ENCODE assay signal across 8 mouse cellular contexts in the genomic region with DNA sequence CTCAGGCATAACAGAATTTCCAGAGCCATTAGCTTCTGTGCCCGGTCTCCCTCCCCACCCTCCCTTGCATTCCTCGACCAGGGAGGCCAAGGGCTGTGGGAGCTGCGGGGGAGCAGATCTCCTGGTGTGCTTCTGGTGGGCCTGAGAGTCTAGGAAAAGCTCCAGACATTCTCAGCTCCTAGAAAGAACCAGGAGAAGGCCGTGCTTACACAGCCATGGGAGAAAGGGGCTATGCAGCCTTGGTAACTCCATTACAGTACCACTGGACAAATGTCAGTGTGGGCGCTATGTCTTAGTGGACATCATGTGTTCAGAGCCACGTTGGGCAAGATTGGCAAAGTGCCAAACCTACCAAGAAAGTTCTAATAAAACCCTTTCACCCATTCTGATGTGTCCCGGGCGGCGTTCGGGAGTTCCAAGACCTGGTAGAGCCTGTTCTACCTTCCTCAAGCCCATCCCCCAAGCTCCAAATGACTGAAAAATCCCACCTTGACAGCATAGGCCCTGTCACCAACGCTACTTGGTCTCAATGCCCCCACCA. TPM values are rescaled to one million over a fixed set of nuclear protein-coding genes. Genes with fewer than 3 reads are reported as not detected.
A peak's percentile ranks its signal among the peaks of the same experiment; 100 is the strongest.
DNase-seq lines count a peak whose midpoint lies in the region; ATAC-seq and TF ChIP-seq lines count a peak whose summit lies in the region.

No protein-coding gene starts in this region.

- ATAC-seq in hindbrain, embryonic 15.5 days (ENCODE audit: low FRiP score, low read depth), result peak; percentile 10; the same call in 1 of the 2 replicates
- ATAC-seq in liver, embryonic 13.5 days (ENCODE audit: low read depth), result peak; percentile 6; the same call in 1 of the 2 replicates

- H3K4me3 ChIP-seq in embryonic fibroblast, embryonic 13.5 days (ENCODE audit: insufficient read depth, low read length), result peak overlapping the region; percentile 82
- peak overlapping the region; percentile 95 for H3K4me3 ChIP-seq in hindbrain, embryonic 15.5 days
- H3K4me3 ChIP-seq in liver, embryonic 13.5 days (replicated peaks), result peak overlapping the region; percentile 94
- H3K4me3 ChIP-seq in small intestine, adult 2 months (ENCODE audit: low read depth, low read length), result peak overlapping the region; percentile 71

- peak overlapping the region; percentile 98 for H3K4me2 ChIP-seq in hindbrain, embryonic 15.5 days
- peak overlapping the region; percentile 95 for H3K4me2 ChIP-seq in liver, embryonic 13.5 days

- H3K9me3 ChIP-seq in hindbrain, embryonic 15.5 days, result no peaks in the 10 kb centered on the region
- no peaks in the 10 kb centered on the region for H3K9me3 ChIP-seq in liver, embryonic 13.5 days (replicated peaks)

- H3K27ac ChIP-seq in embryonic fibroblast, embryonic 13.5 days (ENCODE audit: insufficient read depth, low read length), result peak overlapping the region; percentile 94
- no peak overlapping the region for H3K27ac ChIP-seq in hindbrain, embryonic 15.5 days (replicated peaks)
- peak overlapping the region; percentile 94 for H3K27ac ChIP-seq in liver, embryonic 13.5 days
- H3K27ac ChIP-seq in small intestine, adult 2 months (ENCODE audit: insufficient read depth, low read depth, low read length), result peak overlapping the region; percentile 79

- H3K27me3 ChIP-seq in hindbrain, embryonic 15.5 days, result no peaks in the 10 kb centered on the region
- no peaks in the 10 kb centered on the region for H3K27me3 ChIP-seq in liver, embryonic 13.5 days
- H3K27me3 ChIP-seq in small intestine, adult 2 months (ENCODE audit: control insufficient read depth, insufficient read depth, low read length), result no peaks in the 10 kb centered on the region

- intact Hi-C loops in left cerebral cortex, postnatal 4 days (cut with DNase I), result no loop called here

- no peak for TF ChIP-seq CTCF in embryonic fibroblast, embryonic 13.5 days (IDR thresholded peaks at IDR 0.05; ENCODE audit: borderline replicate concordance, insufficient read depth, low read length)
- TF ChIP-seq CTCF in small intestine, adult 2 months (IDR thresholded peaks at IDR 0.05; ENCODE audit: extremely low read depth, insufficient read length, insufficient replicate concordance, low read depth, low read length), result no peak

- TF ChIP-seq POLR2A in embryonic fibroblast, embryonic 13.5 days (IDR thresholded peaks at IDR 0.05; ENCODE audit: low read depth, low read length), result peak; percentile 32
- no peak for TF ChIP-seq POLR2A in small intestine, adult 2 months (IDR thresholded peaks at IDR 0.05; ENCODE audit: low read depth, low read length)

- H3K4me1 ChIP-seq in embryonic fibroblast, embryonic 13.5 days (ENCODE audit: control insufficient read depth, insufficient read depth, low read length), result peaks cover 25% of the 10 kb centered on the region
- peaks cover 31% of the 10 kb centered on the region for H3K4me1 ChIP-seq in hindbrain, embryonic 15.5 days (replicated peaks)
- H3K4me1 ChIP-seq in liver, embryonic 13.5 days (replicated peaks), result peaks cover 62% of the 10 kb centered on the region
- H3K4me1 ChIP-seq in small intestine, adult 2 months (ENCODE audit: control insufficient read depth, insufficient read depth, insufficient read length, low read length), result peaks cover 30% of the 10 kb centered on the region

- 14% methylated on average over 11 of the region's 11 CpGs for WGBS in hindbrain, embryonic 15.5 days
- 24% methylated on average over 11 of the region's 11 CpGs for WGBS in liver, embryonic 13.5 days (ENCODE audit: insufficient replicate concordance)
- WGBS in small intestine, adult 2 months, result 19% methylated on average over 11 of the region's 11 CpGs

- DNase-seq in retina, postnatal 1 day, result peak; percentile 23
- DNase-seq in retina, embryonic 14.5 days (ENCODE audit: low spot score), result no peak
- DNase-seq in liver, embryonic 13.5 days, result no peak
- DNase-seq in left cerebral cortex, postnatal 4 days, result no peak
- DNase-seq in right cerebral cortex, postnatal 4 days, result no peak

- peak overlapping the region; percentile 95 for H3K9ac ChIP-seq in hindbrain, embryonic 15.5 days
- H3K9ac ChIP-seq in liver, embryonic 13.5 days, result peak overlapping the region; percentile 98

- no peaks in the 10 kb centered on the region for H3K36me3 ChIP-seq in hindbrain, embryonic 15.5 days
- H3K36me3 ChIP-seq in liver, embryonic 13.5 days, result peaks cover 31% of the 10 kb centered on the region
- H3K36me3 ChIP-seq in small intestine, adult 2 months (ENCODE audit: control insufficient read depth, insufficient read depth, low read length), result peaks cover 6% of the 10 kb centered on the region; the same call in 1 of the 2 replicates

RNA-seq across cellular contexts. Expression of gene Lmna, which starts 7.7 kb away (rescaled TPM):
- 401 and 426 TPM in 2 replicates for polyA plus RNA-seq in embryonic fibroblast, embryonic 13.5 days (2011; ENCODE audit: insufficient read length, low read depth, missing spikeins)
- polyA plus RNA-seq in hindbrain, embryonic 15.5 days (2015; fragmentation: Nextera tagmentation; extraction: Ambion mirVana), result 52.2 and 53.4 TPM in 2 replicates
- 165 and 184 TPM in 2 replicates for polyA plus RNA-seq in liver, embryonic 13.5 days (2015; fragmentation: Nextera tagmentation; extraction: Ambion mirVana)
- 209 and 353 TPM in 2 replicates for polyA plus RNA-seq in small intestine, adult 2 months (2012; rRNA removed)
- 10 to 100 TPM; 35.3 to 37.7 TPM for total RNA-seq in left cerebral cortex, postnatal 4 days (2021)

RNA-seq across cellular contexts. Expression of gene Mex3a, which starts 30.1 kb away (rescaled TPM):
- 25.7 and 33.6 TPM in 2 replicates for polyA plus RNA-seq in embryonic fibroblast, embryonic 13.5 days (2011; ENCODE audit: insufficient read length, low read depth, missing spikeins)
- polyA plus RNA-seq in hindbrain, embryonic 15.5 days (2015; fragmentation: Nextera tagmentation; extraction: Ambion mirVana), result 26.4 and 28.6 TPM in 2 replicates
- polyA plus RNA-seq in liver, embryonic 13.5 days (2015; fragmentation: Nextera tagmentation; extraction: Ambion mirVana), result 1.2 and 1.5 TPM in 2 replicates
- polyA plus RNA-seq in small intestine, adult 2 months (2012; rRNA removed), result 0.41 and 0.60 TPM in 2 replicates
- 10 to 100 TPM; 80.5 to 87.8 TPM for total RNA-seq in left cerebral cortex, postnatal 4 days (2021)

RNA-seq across cellular contexts. Expression of gene Sema4a, which starts 41.1 kb away (rescaled TPM):
- polyA plus RNA-seq in embryonic fibroblast, embryonic 13.5 days (2011; ENCODE audit: insufficient read length, low read depth, missing spikeins), result 0.25 and 0.63 TPM in 2 replicates
- polyA plus RNA-seq in hindbrain, embryonic 15.5 days (2015; fragmentation: Nextera tagmentation; extraction: Ambion mirVana), result 30.4 and 30.5 TPM in 2 replicates
- 13.8 and 15.8 TPM in 2 replicates for polyA plus RNA-seq in liver, embryonic 13.5 days (2015; fragmentation: Nextera tagmentation; extraction: Ambion mirVana)
- 137 and 321 TPM in 2 replicates for polyA plus RNA-seq in small intestine, adult 2 months (2012; rRNA removed)
- 10 to 100 TPM; 58.1 to 58.4 TPM for total RNA-seq in left cerebral cortex, postnatal 4 days (2021)

RNA-seq across cellular contexts. Expression of gene Rab25, which starts 46.0 kb away (rescaled TPM):
- not detected in 2 replicates for polyA plus RNA-seq in embryonic fibroblast, embryonic 13.5 days (2011; ENCODE audit: insufficient read length, low read depth, missing spikeins)
- polyA plus RNA-seq in hindbrain, embryonic 15.5 days (2015; fragmentation: Nextera tagmentation; extraction: Ambion mirVana), result 0.23 TPM in 1 of 2 replicates, not detected in the other
- 0.15 TPM in 1 of 2 replicates, not detected in the other for polyA plus RNA-seq in liver, embryonic 13.5 days (2015; fragmentation: Nextera tagmentation; extraction: Ambion mirVana)
- 132 and 184 TPM in 2 replicates for polyA plus RNA-seq in small intestine, adult 2 months (2012; rRNA removed)
- under 1 TPM in 1 of 2 experiments, not detected in 1; 0.83 TPM for total RNA-seq in left cerebral cortex, postnatal 4 days (2021)

RNA-seq across cellular contexts. Expression of gene Lamtor2, which starts 50.8 kb away (rescaled TPM):
- polyA plus RNA-seq in embryonic fibroblast, embryonic 13.5 days (2011; ENCODE audit: insufficient read length, low read depth, missing spikeins), result 74.4 and 81.1 TPM in 2 replicates
- 201 and 205 TPM in 2 replicates for polyA plus RNA-seq in hindbrain, embryonic 15.5 days (2015; fragmentation: Nextera tagmentation; extraction: Ambion mirVana)
- polyA plus RNA-seq in liver, embryonic 13.5 days (2015; fragmentation: Nextera tagmentation; extraction: Ambion mirVana), result 88.4 and 95.9 TPM in 2 replicates
- polyA plus RNA-seq in small intestine, adult 2 months (2012; rRNA removed), result 99.8 and 167 TPM in 2 replicates
- total RNA-seq in left cerebral cortex, postnatal 4 days (2021), result 100 to 1,000 TPM; 106 to 120 TPM

Comparison
In these comparisons a context has a peak if more than half of its experiments do, and no peak if none do; other contexts are left out.
1. RNA of gene Mex3a, which starts 30.1 kb away (polyA plus RNA-seq): 25.7 to 33.6 TPM in embryonic fibroblast, embryonic 13.5 days and 26.4 to 28.6 TPM in hindbrain, embryonic 15.5 days; 1.2 to 1.5 TPM in liver, embryonic 13.5 days and 0.41 to 0.60 TPM in small intestine, adult 2 months; every median in the first group is over 10 times any median in the second.
2. Peak in every context shown above with its lines, with median percentiles within 50 percentile points of each other: H3K4me3 ChIP-seq.